Mouse (Mus musculus) brain, adult 2 months (tissue): ENCODE measurements around the gene Rabgap1l.
"Not testable (repeated sequence)": the region's sequence is repeated elsewhere in the genome, so short reads cannot be mapped to it uniquely, and the experiment has no call there.

Source experiments
- DNase-seq: peaks from one replicate; pipeline ENCODE4 v3.0.0; 2011; ENCODE audit warnings: low read depth, low spot score

Rabgap1l gene

GRCm38 (mm10) chr1:160693094-160693447 lies 99.9 kb downstream of the Rabgap1l start:
- DNase-seq: peak; percentile 95

- no peak for DNase-seq
These were observed 100.6 kb downstream of the Rabgap1l start for GRCm38 (mm10) chr1:160692224-160693093.

GRCm38 (mm10) chr1:160691196-160691590 lies 101.8 kb downstream of the Rabgap1l start:
- DNase-seq: no peak

GRCm38 (mm10) chr1:160690516-160691195 lies 102.4 kb downstream of the Rabgap1l start:
- DNase-seq: no peak

- no peak for DNase-seq
These were observed 103.5 kb downstream of the Rabgap1l start for GRCm38 (mm10) chr1:160689511-160689910.

- no peak for DNase-seq
These were observed 108.8 kb downstream of the Rabgap1l start for GRCm38 (mm10) chr1:160684251-160684650.

GRCm38 (mm10) chr1:160681398-160682050 lies 111.5 kb downstream of the Rabgap1l start:
- no peak for DNase-seq

GRCm38 (mm10) chr1:160674763-160675162 lies 118.2 kb downstream of the Rabgap1l start:
- peak; percentile 18 for DNase-seq

GRCm38 (mm10) chr1:160672088-160672814 lies 120.8 kb downstream of the Rabgap1l start:
- peak; percentile 42 for DNase-seq

GRCm38 (mm10) chr1:160655806-160656470 lies 137.1 kb downstream of the Rabgap1l start:
- peak; percentile 29 for DNase-seq

- DNase-seq: no peak
These were observed 141.3 kb downstream of the Rabgap1l start for GRCm38 (mm10) chr1:160651691-160652090.

GRCm38 (mm10) chr1:160645416-160645815 lies 147.6 kb downstream of the Rabgap1l start:
- DNase-seq: no peak

- DNase-seq: peak; percentile 35
These were observed 164.6 kb downstream of the Rabgap1l start for GRCm38 (mm10) chr1:160628213-160628932.

GRCm38 (mm10) chr1:160624354-160625120 lies 168.5 kb downstream of the Rabgap1l start:
- not testable (repeated sequence) for DNase-seq

- no peak for DNase-seq
These were observed 174.8 kb downstream of the Rabgap1l start for GRCm38 (mm10) chr1:160618201-160618600.

- no peak for DNase-seq
These were observed 186.6 kb downstream of the Rabgap1l start for GRCm38 (mm10) chr1:160606425-160606824.

GRCm38 (mm10) chr1:160603312-160603711 lies 189.7 kb downstream of the Rabgap1l start:
- DNase-seq: not testable (repeated sequence)

GRCm38 (mm10) chr1:160597369-160597768 lies 195.6 kb downstream of the Rabgap1l start:
- DNase-seq: no peak

- peak; percentile 43 for DNase-seq
These were observed 196.1 kb downstream of the Rabgap1l start for GRCm38 (mm10) chr1:160596948-160597270.
